Mouse (Mus musculus) T-helper 17 cell (primary cell): ENCODE results near the gene Spint1.

Experiments used
- in situ Hi-C, 2 experiments: fragments of 300-600 bp; cut with MboI, MseI; formaldehyde crosslinking; loops; 1 replicate in 1 of 2; 2 replicates in 1 of 2; pipeline ENCODE4 v1.15.1; 2025; ENCODE audit warnings: high pct_unique_total_duplicates in 2 of 2

Gene Spint1

DNA sequence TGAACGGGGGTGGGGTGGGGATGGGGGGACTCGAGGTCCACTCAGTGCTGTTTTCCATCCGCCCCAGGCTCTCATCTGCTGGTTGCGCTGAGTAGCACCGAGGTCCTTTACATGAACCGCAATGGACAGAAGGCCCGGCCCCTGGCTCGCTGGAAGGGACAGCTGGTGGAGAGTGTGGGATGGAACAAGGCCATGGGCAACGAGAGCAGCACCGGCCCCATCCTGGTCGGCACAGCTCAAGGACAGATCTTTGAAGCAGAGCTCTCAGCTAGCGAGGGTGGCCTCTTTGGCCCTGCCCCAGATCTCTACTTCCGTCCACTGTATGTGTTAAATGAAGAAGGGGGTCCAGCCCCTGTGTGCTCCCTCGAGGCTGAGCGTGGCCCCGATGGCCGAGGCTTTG lies 55.7 kb downstream of the Spint1 start:
- in situ Hi-C loops, result no loop called here

DNA sequence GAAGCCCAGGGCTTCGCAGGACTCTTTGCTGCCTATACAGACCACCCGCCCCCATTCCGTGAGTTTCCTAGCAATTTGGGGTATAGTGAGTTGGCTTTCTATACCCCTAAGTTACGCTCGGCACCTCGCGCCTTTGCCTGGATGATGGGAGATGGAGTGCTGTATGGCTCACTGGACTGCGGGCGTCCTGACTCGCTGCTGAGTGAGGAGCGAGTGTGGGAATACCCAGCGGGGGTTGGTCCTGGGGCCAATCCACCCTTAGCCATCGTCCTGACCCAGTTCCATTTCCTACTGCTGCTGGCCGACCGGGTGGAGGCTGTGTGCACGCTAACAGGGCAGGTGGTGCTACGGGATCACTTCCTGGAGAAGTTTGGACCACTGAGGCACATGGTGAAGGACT lies 56.1 kb downstream of the Spint1 start:
- in situ Hi-C loops, result no loop called here

DNA sequence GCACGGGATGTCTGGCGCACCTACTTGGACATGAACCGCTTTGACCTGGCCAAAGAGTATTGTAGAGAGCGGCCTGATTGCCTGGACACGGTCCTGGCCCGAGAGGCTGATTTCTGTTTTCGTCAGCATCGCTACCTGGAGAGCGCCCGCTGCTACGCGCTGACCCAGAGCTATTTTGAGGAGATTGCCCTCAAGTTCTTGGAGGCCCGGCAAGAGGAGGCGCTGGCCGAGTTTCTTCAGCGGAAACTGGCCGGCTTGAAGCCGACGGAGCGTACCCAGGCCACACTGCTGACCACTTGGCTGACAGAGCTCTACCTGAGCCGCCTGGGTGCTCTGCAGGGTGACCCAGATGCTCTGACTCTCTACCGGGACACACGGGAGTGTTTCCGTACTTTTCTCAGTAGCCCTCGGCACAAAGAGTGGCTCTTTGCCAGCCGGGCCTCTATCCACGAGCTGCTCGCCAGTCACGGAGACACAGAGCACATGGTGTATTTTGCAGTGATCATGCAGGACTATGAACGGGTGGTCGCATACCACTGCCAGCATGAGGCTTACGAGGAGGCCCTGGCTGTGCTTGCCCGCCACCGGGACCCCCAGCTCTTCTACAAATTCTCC lies 56.7 kb downstream of the Spint1 start:
- in situ Hi-C loops, result no loop called here

DNA sequence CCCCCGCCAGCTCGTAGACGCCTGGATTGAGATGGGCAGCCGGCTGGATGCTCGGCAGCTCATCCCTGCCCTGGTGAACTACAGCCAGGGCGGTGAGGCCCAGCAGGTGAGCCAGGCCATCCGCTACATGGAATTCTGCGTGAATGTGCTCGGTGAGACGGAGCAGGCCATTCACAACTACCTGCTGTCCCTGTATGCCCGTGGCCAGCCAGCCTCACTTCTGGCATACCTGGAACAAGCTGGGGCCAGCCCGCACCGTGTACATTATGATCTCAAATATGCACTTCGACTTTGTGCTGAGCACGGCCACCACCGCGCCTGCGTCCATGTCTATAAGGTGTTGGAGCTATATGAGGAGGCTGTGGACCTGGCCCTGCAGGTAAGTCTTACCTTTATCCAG lies 57.2 kb downstream of the Spint1 start:
- in situ Hi-C loops, result no loop called here

DNA sequence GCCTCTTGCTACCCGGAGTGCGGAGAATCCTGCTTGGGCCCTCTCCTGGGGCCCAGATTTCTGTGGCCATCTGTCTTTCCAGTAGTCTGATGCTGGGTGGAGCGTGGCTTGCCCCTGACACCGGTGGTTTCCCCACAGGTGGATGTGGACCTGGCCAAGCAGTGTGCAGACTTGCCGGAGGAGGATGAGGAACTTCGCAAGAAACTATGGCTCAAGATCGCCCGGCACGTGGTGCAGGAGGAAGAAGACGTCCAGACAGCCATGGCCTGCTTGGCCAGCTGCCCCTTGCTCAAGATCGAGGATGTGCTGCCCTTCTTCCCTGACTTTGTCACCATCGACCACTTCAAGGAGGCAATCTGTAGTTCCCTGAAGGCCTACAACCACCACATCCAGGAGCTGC lies 59.6 kb downstream of the Spint1 start:
- in situ Hi-C loops, result loop anchor here in 1 of 2 experiments (5.0 kb wide), 1 partner anchor 141 kb away; no protein-coding TSS in a partner anchor

DNA sequence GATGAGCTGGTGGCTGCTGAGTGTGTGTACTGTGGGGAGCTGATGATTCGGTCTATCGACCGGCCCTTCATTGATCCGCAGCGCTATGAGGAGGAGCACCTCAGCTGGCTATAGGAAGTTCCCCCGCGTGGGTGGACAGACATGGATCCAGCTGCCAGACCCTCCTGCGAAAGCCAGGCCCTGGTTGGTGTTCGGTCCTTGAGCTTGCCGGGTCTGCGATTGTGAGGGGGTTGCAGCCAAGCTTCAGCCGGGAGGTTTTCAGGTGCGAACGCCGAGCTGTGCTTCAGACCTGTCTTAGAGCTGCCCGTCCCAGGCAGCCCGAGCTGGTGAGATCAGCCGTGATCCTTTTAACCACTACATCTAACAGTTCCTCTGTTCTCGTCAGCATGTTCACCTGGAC lies 60.3 kb downstream of the Spint1 start:
- in situ Hi-C loops, result loop anchor here in 1 of 2 experiments (5.0 kb wide), 1 partner anchor 140 kb away; no protein-coding TSS in a partner anchor

DNA sequence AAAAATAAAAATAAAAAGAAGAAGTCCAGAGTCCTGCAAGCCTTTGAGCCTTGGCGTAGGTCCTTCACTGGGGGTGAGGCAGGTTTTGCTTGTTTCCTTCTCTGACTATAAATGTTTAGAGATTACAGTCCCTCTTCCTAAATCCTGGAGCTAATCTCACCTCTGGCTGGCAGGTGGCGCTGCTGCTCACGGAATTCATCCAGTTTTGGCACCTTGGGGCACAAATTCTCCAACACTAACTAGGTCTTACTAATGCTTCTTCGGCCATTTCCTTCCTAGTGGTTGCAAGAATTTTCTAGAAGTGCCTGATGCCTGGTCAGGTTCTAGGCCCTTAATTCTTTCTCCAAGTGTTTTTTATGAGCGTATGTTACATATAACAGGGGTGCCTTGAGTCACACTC lies 61.2 kb downstream of the Spint1 start:
- in situ Hi-C loops, result loop anchor here in 1 of 2 experiments (5.0 kb wide), 1 partner anchor 139 kb away; no protein-coding TSS in a partner anchor

DNA sequence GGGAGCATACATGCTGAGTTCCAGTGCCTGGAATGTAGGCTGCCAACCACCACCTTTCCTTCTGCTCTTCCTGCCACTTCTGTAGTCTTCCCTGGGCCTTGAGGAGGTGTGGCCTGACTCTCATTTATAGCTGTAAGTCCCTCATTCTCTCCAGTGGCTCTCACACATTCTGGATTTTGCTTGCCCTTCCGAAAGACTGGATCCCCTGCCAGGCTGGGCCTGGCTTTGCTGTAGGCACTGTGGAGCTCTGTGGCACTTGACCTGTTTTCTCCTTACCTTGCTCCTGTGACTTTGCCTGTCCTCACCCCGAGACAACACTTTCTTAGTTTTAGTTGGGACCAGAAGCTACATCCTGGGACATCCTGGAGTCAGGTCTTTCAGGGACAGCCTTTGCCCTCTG lies 61.7 kb downstream of the Spint1 start:
- in situ Hi-C loops, result loop anchor here in 1 of 2 experiments (5.0 kb wide), 1 partner anchor 138 kb away; no protein-coding TSS in a partner anchor
